Mouse (Mus musculus) cerebellum, adult 11 months (tissue): ENCODE data around the gene Ikzf3.
A peak's percentile ranks its signal among the peaks of the same experiment; 100 is the strongest.

Experiments
- DNase-seq: peaks from one replicate; pipeline ENCODE4 v3.0.0; 2022

The Ikzf3 gene

GRCm38 (mm10) chr11:98445679-98446078, 100.2 kb downstream of the Ikzf3 start:
- DNase-seq = no peak

GRCm38 (mm10) chr11:98445238-98445637, 100.6 kb downstream of the Ikzf3 start:
- DNase-seq = no peak

DNA sequence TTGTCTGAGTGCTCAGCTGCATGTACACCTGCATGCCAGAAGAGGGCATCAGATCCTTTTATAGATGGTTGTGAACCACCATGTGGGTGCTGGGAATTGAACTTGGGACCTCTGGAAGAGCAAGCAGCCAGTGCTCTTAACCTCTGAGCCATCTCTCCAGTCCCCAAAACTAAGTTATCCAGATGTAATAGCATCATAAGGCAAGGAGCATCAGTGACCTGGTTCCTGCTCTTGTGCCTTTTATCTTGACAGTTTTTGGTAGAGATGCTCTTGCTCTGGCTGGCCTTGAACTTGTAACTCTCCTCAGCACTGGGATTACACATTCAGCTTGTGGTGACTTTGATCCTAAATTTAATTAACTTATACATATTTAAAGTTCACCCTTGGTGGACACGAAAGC, 102.1 kb downstream of the Ikzf3 start:
- no peak for DNase-seq

DNA sequence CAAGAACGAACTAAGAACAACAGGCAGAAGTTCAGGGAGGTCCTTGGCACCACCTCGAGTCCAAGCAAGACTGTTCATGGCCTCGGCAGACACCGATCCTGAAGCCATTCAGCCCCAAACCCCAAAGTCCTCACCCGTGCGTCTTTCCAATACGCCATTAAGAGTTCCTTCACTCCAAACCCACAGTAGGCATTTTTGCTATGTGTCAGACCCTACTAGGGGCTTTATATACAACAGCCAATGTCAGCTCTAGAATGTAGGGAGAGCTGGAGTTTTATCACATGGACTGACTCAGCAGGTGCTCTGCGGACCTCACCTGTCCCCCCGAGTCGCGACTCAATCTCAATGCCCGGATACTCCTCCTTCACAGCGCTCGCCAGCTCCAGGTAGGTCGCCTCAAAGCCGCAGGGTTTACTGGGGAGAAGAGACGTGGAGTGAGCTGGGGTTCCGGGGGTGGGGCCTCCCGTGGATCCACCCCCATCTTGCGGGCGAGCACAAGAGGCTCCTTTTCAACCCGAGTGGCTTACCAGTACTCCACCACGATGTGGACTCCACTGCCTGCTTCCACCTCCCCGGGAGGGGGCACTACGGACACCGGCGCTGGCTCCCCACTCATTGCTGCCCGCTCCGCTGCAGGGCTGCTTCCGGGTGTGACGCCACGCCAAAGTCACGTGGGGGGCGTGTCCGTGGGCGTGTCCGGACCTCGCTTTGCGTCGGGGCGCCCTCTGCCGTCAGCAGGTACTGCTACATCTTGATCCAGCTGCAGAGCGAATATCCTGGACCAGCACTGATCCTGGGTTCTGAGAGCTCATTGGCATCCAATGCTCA, 107.3 kb downstream of the Ikzf3 start, which contains the start of gene Mien1:
Mien1 (minus strand) TSS at position 661 of the 828 bp plus-strand sequence.
- peak; percentile 97 for DNase-seq

DNA sequence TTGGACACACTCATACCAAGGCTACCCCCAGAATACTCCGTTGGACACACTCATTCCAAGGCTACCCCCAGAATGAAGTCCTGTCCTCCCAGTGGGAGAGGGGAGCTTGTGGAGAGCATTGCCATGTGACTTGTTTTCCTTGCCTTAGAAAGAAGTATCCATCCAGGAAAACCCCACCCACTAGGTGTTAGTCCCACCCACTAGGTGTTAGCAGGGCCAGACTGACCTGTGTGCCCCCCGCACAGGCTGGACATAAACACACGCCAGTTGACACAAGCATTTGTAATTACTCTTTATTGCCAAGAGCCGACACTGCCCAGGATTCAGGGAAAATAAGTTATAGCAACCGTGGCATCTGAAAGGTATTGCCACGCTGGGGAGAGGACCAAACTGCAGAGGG, 108.4 kb downstream of the Ikzf3 start:
- DNase-seq = no peak

GRCm38 (mm10) chr11:98435723-98436122, 110.1 kb downstream of the Ikzf3 start:
- no peak for DNase-seq

- DNase-seq = no peak
These were observed 113.9 kb downstream of the Ikzf3 start for GRCm38 (mm10) chr11:98431743-98432502.

DNA sequence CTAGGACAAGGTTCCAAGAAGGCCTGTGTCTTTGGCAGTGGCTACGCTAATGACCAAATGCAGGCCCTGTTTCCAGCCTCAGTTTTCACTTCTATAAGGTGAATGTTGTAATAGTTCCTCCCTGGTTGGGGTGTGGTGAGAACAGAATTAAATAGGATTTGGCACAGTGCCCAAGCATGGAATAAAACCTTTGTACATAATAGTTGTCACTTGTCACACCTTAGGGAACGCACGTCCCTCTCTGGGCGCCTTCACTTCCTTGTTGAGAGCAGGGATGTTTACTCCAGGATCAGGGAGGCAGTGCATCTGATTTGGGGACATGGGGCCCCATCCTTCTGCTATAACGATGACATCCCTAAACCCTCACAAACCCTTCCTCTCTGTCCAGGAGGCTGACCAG, 117.4 kb downstream of the Ikzf3 start:
- no peak for DNase-seq

DNA sequence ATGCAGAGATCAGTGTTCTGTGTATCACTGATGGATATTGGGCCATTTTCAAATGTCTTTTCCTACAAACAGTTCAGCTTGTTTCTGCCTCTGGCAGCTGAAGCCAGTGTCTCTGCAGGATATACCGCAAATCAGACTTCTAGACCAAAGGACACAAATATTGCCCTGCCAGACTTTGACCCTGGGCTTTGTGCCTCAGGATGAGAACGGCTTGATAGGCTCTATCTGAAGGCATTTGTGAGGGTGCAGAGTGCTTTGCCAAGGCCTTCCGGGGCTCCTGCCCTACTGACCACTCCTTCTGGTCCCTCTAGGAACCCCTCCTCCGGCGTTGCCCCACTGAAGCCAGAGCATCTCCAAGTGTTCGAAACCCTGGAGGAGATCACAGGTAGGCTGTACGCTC, 119.2 kb downstream of the Ikzf3 start:
- DNase-seq = no peak

DNA sequence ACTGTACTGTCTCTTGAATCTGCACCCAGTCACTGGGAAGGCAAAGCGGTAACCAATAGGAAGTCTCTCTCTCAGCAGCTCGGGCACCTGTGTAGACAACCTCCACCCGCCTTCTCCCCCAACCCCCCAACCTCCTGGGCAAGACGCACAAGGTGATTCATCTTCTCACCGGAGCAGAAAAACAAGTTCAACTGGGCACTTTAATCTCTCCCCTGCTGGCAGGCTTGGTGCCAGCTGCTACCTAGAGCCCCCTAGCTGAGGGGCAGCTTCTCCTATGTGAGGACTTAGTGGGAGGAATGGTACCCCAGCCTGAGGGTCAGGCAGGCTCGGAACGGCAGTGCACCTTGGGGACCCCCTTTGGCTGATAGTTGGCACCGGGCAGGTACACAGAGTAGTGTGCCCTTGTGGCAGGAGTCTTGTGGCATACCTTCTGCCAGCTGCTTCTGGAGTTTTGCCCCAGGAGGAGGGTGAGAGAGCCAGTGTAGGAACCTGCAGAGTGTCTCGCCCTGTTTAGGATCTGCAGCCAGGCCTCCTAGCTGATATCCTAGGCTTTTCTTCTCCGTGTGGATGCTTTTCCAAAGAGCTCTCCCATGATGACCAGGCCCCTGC, 126.8 kb downstream of the Ikzf3 start:
- no peak for DNase-seq

DNA sequence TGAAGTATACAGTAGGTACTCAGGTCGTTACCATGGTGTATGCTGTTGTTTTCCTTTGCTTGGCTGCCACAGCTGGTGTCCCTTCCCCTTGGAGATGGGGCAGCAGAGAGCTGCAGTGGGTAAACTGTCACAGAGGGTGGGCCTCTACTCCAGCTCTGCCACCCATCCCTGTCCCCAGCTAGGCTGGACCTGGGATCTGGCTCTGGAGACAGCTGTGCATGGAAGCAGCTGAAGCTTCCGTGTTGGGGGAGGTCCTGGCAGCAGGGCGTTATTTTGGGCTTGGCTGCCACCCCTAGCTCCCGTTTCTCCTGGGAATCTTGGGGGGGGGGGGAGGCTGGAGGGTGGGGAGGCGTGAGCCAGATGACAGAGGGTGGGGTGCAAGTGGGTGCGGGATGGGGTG, 127.6 kb downstream of the Ikzf3 start:
- DNase-seq = no peak

- DNase-seq = no peak
These were observed 128.8 kb downstream of the Ikzf3 start for GRCm38 (mm10) chr11:98417074-98417473.
